Mouse (Mus musculus) forebrain, embryonic 10.5 days (tissue): Measurements from ENCODE around the gene Glo1. TPM values are rescaled to one million over a fixed set of nuclear protein-coding genes. Genes with fewer than 3 reads are reported as not detected.

ENCODE experiments used
- DNase-seq: peaks from one replicate; pipeline ENCODE4 v3.0.0-alpha.2; 2017; ENCODE audit warnings: low spot score; ENCODE audit errors: extremely low spot score
- H3K27ac ChIP-seq: fragments of 300-500 bp; sonication (generic); 2 replicates; pipeline ENCODE4 v1.5.1; 2016; ENCODE audit warnings: mild to moderate bottlenecking
- H3K27me3 ChIP-seq: fragments of 300-500 bp; sonication (generic); 2 replicates; pipeline ENCODE4 v1.6.1; 2016; ENCODE audit warnings: mild to moderate bottlenecking; ENCODE audit not compliant: poor library complexity, severe bottlenecking
- H3K36me3 ChIP-seq: fragments of 300-500 bp; sonication (generic); replicated peaks from 2 replicates; pipeline ENCODE4 v1.6.1; 2016; ENCODE audit warnings: mild to moderate bottlenecking, moderate library complexity
- H3K4me1 ChIP-seq: fragments of 300-500 bp; sonication (generic); 2 replicates; pipeline ENCODE4 v1.6.1; 2016
- H3K4me3 ChIP-seq: fragments of 300-500 bp; sonication (generic); 2 replicates; pipeline ENCODE4 v1.5.1; 2016; ENCODE audit warnings: mild to moderate bottlenecking, moderate library complexity
- H3K9me3 ChIP-seq: fragments of 300-500 bp; sonication (generic); 2 replicates; pipeline ENCODE4 v1.6.1; 2016; ENCODE audit warnings: mild to moderate bottlenecking, moderate library complexity
- WGBS: fragments of 180-500 bp; shearing (Covaris S2); methylation state at CpG from one replicate; pipeline ENCODE4 v1.1.7; 2016; 5-methylcytosine and 5-hydroxymethylcytosine counted together
- polyA plus RNA-seq: library from polyadenylated mRNA; unstranded; fragments of >200 nt; fragmentation: Nextera tagmentation; extraction: Ambion mirVana; gene quantifications from 2 replicates; pipeline ENCODE4 v1.2.1, GENCODE M21; 2016

The Glo1 gene
- polyA plus RNA-seq, 1 experiment from 2014 or later = 258 TPM

- Histone ChIP-seq H3K27ac (no peak overlapping the region), H3K4me1 (peaks cover 46% of the 10 kb centered on the region), H3K9me3 (no peaks in the 10 kb centered on the region), H3K27me3 (no peaks in the 10 kb centered on the region), H3K36me3 (peaks cover 17% of the 10 kb centered on the region), H3K4me3 (peak overlapping the region; percentile 76; the same call in 1 of the 2 replicates)
- no peak for DNase-seq
- WGBS = 51% methylated on average over 1 of the region's 1 CpGs
Measured at GRCm38 (mm10) chr17:30610739-30611138, 15.9 kb downstream of the Glo1 start.

GRCm38 (mm10) chr17:30609980-30610307, 16.7 kb downstream of the Glo1 start:
- H3K27ac ChIP-seq = no peak overlapping the region
- DNase-seq = no peak
- no peak overlapping the region for H3K4me3 ChIP-seq
- H3K9me3 ChIP-seq = no peaks in the 10 kb centered on the region
- 97% methylated on average over 5 of the region's 5 CpGs for WGBS
- peaks cover 46% of the 10 kb centered on the region for H3K4me1 ChIP-seq
- H3K27me3 ChIP-seq = no peaks in the 10 kb centered on the region
- peaks cover 21% of the 10 kb centered on the region for H3K36me3 ChIP-seq

- Histone ChIP-seq H3K36me3 (peaks cover 21% of the 10 kb centered on the region), H3K4me1 (peaks cover 46% of the 10 kb centered on the region), H3K9me3 (no peaks in the 10 kb centered on the region), H3K4me3 (no peak overlapping the region), H3K27ac (no peak overlapping the region), H3K27me3 (no peaks in the 10 kb centered on the region)
- no peak for DNase-seq
- 94% methylated on average over 16 of the region's 16 CpGs for WGBS
Measured at GRCm38 (mm10) chr17:30609305-30609979, 17.2 kb downstream of the Glo1 start.

GRCm38 (mm10) chr17:30607909-30608495, 18.7 kb downstream of the Glo1 start:
- H3K27me3 ChIP-seq = no peaks in the 10 kb centered on the region
- H3K4me1 ChIP-seq = peaks cover 46% of the 10 kb centered on the region
- peak overlapping the region; percentile 7; the same call in 1 of the 2 replicates for H3K4me3 ChIP-seq
- DNase-seq = peak; percentile 34
- H3K9me3 ChIP-seq = no peaks in the 10 kb centered on the region
- peak overlapping the region; percentile 82 for H3K27ac ChIP-seq
- peaks cover 35% of the 10 kb centered on the region for H3K36me3 ChIP-seq
- 53% methylated on average over 8 of the region's 8 CpGs for WGBS

- 0 out of 2 replicates have a peak overlapping the region, but pooled peaks have one; percentile 7 for H3K4me3 ChIP-seq
- peak overlapping the region; percentile 82 for H3K27ac ChIP-seq
- WGBS = 89% methylated on average over 7 of the region's 7 CpGs
- peaks cover 42% of the 10 kb centered on the region for H3K36me3 ChIP-seq
- H3K4me1 ChIP-seq = peaks cover 46% of the 10 kb centered on the region
- no peaks in the 10 kb centered on the region for H3K27me3 ChIP-seq
- DNase-seq = no peak
- H3K9me3 ChIP-seq = no peaks in the 10 kb centered on the region
Measured at GRCm38 (mm10) chr17:30607330-30607729, 19.3 kb downstream of the Glo1 start.

- 95% methylated on average over 8 of the region's 8 CpGs for WGBS
- Histone ChIP-seq H3K27ac (peak overlapping the region; percentile 82; the same call in 1 of the 2 replicates), H3K4me1 (peaks cover 44% of the 10 kb centered on the region), H3K4me3 (no peak overlapping the region), H3K9me3 (no peaks in the 10 kb centered on the region), H3K36me3 (peaks cover 49% of the 10 kb centered on the region), H3K27me3 (no peaks in the 10 kb centered on the region)
- no peak for DNase-seq
Measured at GRCm38 (mm10) chr17:30606634-30607081, 20.0 kb downstream of the Glo1 start.

GRCm38 (mm10) chr17:30606206-30606605, 20.5 kb downstream of the Glo1 start:
- no peak for DNase-seq
- Histone ChIP-seq H3K4me3 (no peak overlapping the region), H3K27ac (no peak overlapping the region), H3K27me3 (no peaks in the 10 kb centered on the region), H3K9me3 (no peaks in the 10 kb centered on the region), H3K4me1 (peaks cover 40% of the 10 kb centered on the region), H3K36me3 (peaks cover 53% of the 10 kb centered on the region)
- WGBS = 93% methylated on average over 11 of the region's 11 CpGs

GRCm38 (mm10) chr17:30605001-30605400, 21.7 kb downstream of the Glo1 start:
- H3K27ac ChIP-seq = no peak overlapping the region
- peaks cover 31% of the 10 kb centered on the region for H3K4me1 ChIP-seq
- 88% methylated on average over 5 of the region's 5 CpGs for WGBS
- no peak overlapping the region for H3K4me3 ChIP-seq
- DNase-seq = no peak
- peaks cover 65% of the 10 kb centered on the region for H3K36me3 ChIP-seq
- H3K9me3 ChIP-seq = no peaks in the 10 kb centered on the region
- no peaks in the 10 kb centered on the region for H3K27me3 ChIP-seq

GRCm38 (mm10) chr17:30604296-30604695, 22.4 kb downstream of the Glo1 start:
- Histone ChIP-seq H3K4me1 (peaks cover 25% of the 10 kb centered on the region), H3K27ac (no peak overlapping the region), H3K9me3 (no peaks in the 10 kb centered on the region), H3K36me3 (peaks cover 65% of the 10 kb centered on the region), H3K4me3 (no peak overlapping the region), H3K27me3 (no peaks in the 10 kb centered on the region)
- DNase-seq = no peak
- 94% methylated on average over 6 of the region's 6 CpGs for WGBS

- peaks cover 80% of the 10 kb centered on the region for H3K36me3 ChIP-seq
- WGBS = 94% methylated on average over 14 of the region's 14 CpGs
Measured at GRCm38 (mm10) chr17:30602175-30602574, 24.5 kb downstream of the Glo1 start.

GRCm38 (mm10) chr17:30598300-30598699, 28.4 kb downstream of the Glo1 start:
- no peak for DNase-seq
- Histone ChIP-seq H3K27me3 (no peaks in the 10 kb centered on the region), H3K27ac (no peak overlapping the region), H3K36me3 (peaks cover 94% of the 10 kb centered on the region), H3K4me3 (no peak overlapping the region), H3K9me3 (peaks cover 7% of the 10 kb centered on the region), H3K4me1 (peaks cover 9% of the 10 kb centered on the region)
- WGBS = 79% methylated on average over 5 of the region's 5 CpGs

More at GRCm38 (mm10) chr17:30602175-30602574, 24.5 kb downstream of the Glo1 start:
- no peak overlapping the region for H3K27ac ChIP-seq
- H3K27me3 ChIP-seq = no peaks in the 10 kb centered on the region
- DNase-seq = no peak
- H3K9me3 ChIP-seq = peaks cover 4% of the 10 kb centered on the region
- H3K4me3 ChIP-seq = no peak overlapping the region
- H3K4me1 ChIP-seq = peaks cover 3% of the 10 kb centered on the region

GRCm38 (mm10) chr17:30597786-30598185, 28.9 kb downstream of the Glo1 start:
- DNase-seq = no peak
- WGBS = 93% methylated on average over 9 of the region's 9 CpGs
- peaks cover 94% of the 10 kb centered on the region for H3K36me3 ChIP-seq

GRCm38 (mm10) chr17:30594846-30595245, 31.8 kb downstream of the Glo1 start:
- Histone ChIP-seq H3K9me3 (peaks cover 7% of the 10 kb centered on the region), H3K4me3 (no peak overlapping the region), H3K27me3 (no peaks in the 10 kb centered on the region), H3K4me1 (peaks cover 19% of the 10 kb centered on the region), H3K27ac (no peak overlapping the region), H3K36me3 (peaks cover 78% of the 10 kb centered on the region)
- WGBS = 63% methylated on average over 6 of the region's 6 CpGs
- no peak for DNase-seq

More at GRCm38 (mm10) chr17:30597786-30598185, 28.9 kb downstream of the Glo1 start:
- H3K27ac ChIP-seq = no peak overlapping the region
- no peak overlapping the region for H3K4me3 ChIP-seq
- H3K9me3 ChIP-seq = peaks cover 7% of the 10 kb centered on the region
- no peaks in the 10 kb centered on the region for H3K27me3 ChIP-seq
- peaks cover 9% of the 10 kb centered on the region for H3K4me1 ChIP-seq
